Mouse (Mus musculus): ENCODE results near the gene Crtac1.

Gene Crtac1

GRCm38 (mm10) chr19:42425208-42425607 lies 6.4 kb downstream of the Crtac1 start:
- CTCF ChIA-PET, result no interaction called here

- CTCF ChIA-PET, result no interaction called here
These were observed 16.5 kb downstream of the Crtac1 start for GRCm38 (mm10) chr19:42415042-42415441.

- CTCF ChIA-PET, result no interaction called here
These were observed 21.7 kb downstream of the Crtac1 start for GRCm38 (mm10) chr19:42409856-42410255.

GRCm38 (mm10) chr19:42409226-42409625 lies 22.4 kb downstream of the Crtac1 start:
- CTCF ChIA-PET, result no interaction called here

- CTCF ChIA-PET, result no interaction called here
These were observed 27.2 kb downstream of the Crtac1 start for GRCm38 (mm10) chr19:42404364-42404763.

- CTCF ChIA-PET, result no interaction called here
These were observed 31.6 kb downstream of the Crtac1 start for GRCm38 (mm10) chr19:42399974-42400373.

GRCm38 (mm10) chr19:42397281-42397680 lies 34.3 kb downstream of the Crtac1 start:
- CTCF ChIA-PET, result no interaction called here

GRCm38 (mm10) chr19:42394848-42395534 lies 36.6 kb downstream of the Crtac1 start:
- CTCF ChIA-PET, result no interaction called here

GRCm38 (mm10) chr19:42393920-42394319 lies 37.7 kb downstream of the Crtac1 start:
- CTCF ChIA-PET, result no interaction called here

GRCm38 (mm10) chr19:42392094-42392493 lies 39.5 kb downstream of the Crtac1 start:
- CTCF ChIA-PET, result no interaction called here

- CTCF ChIA-PET, result no interaction called here
These were observed 42.0 kb downstream of the Crtac1 start for GRCm38 (mm10) chr19:42389574-42389973.

GRCm38 (mm10) chr19:42384981-42385598 lies 46.5 kb downstream of the Crtac1 start:
- CTCF ChIA-PET, result no interaction called here

GRCm38 (mm10) chr19:42380981-42381373 lies 50.6 kb downstream of the Crtac1 start:
- CTCF ChIA-PET, result interaction anchor here (0.5 kb wide), 1 partner anchor 557 kb away, joined by 3 read pairs; no protein-coding TSS in a partner anchor

- CTCF ChIA-PET, result interaction anchor here (0.5 kb wide), 1 partner anchor 556 kb away, joined by 3 read pairs; no protein-coding TSS in a partner anchor
These were observed 51.1 kb downstream of the Crtac1 start for GRCm38 (mm10) chr19:42380321-42380980.

- CTCF ChIA-PET, result no interaction called here
These were observed 51.8 kb downstream of the Crtac1 start for GRCm38 (mm10) chr19:42379798-42380197.

GRCm38 (mm10) chr19:42377206-42377605 lies 54.4 kb downstream of the Crtac1 start:
- CTCF ChIA-PET, result no interaction called here

- CTCF ChIA-PET, result no interaction called here
These were observed 68.0 kb downstream of the Crtac1 start for GRCm38 (mm10) chr19:42363551-42363950.

GRCm38 (mm10) chr19:42358406-42358805 lies 73.2 kb downstream of the Crtac1 start:
- CTCF ChIA-PET, result no interaction called here

- CTCF ChIA-PET, result no interaction called here
These were observed 74.7 kb downstream of the Crtac1 start for GRCm38 (mm10) chr19:42356854-42357253.

GRCm38 (mm10) chr19:42355476-42355875 lies 76.1 kb downstream of the Crtac1 start:
- CTCF ChIA-PET, result no interaction called here

- CTCF ChIA-PET, result no interaction called here
These were observed 90.4 kb downstream of the Crtac1 start for GRCm38 (mm10) chr19:42341183-42341582.

- CTCF ChIA-PET, result no interaction called here
These were observed 99.4 kb downstream of the Crtac1 start for GRCm38 (mm10) chr19:42332081-42332736.

GRCm38 (mm10) chr19:42331446-42331845 lies 100.1 kb downstream of the Crtac1 start:
- CTCF ChIA-PET, result no interaction called here
